Mouse (Mus musculus) right cerebral cortex, adult 2 months (tissue): ENCODE data around the gene Nbl1.

Experiments
- DNase-seq, 2 experiments: peaks; one replicate each; pipeline ENCODE4 v3.0.0; 2021 to 2022; ENCODE audit warnings: low spot score in 2 of 2

The Nbl1 gene

GRCm38 (mm10) chr4:139100326-139100725, 7.5 kb upstream of the Nbl1 start:
- DNase-seq, result no peak

DNA sequence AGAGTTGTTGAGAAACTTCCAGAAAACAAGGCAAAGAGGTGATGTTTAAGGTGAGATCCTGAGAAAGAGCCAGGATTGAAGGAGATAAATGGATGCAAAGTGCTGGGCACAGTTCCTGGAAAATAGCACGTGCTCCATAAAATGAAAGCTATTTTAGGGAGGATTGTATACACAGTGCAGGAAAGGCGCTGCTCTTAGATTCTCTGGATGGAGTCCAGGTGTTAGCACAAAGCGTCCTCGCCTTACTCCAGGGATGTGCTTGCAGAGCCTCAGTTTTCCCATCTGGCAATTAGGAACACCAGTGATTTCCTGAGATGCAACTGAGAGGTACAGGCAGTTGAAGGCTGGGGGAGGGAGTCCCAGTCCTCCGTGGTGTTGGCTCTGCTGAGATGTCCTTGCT, 3.4 kb upstream of the Nbl1 start:
- no peak for DNase-seq

- DNase-seq, result no peak
Observed at GRCm38 (mm10) chr4:139095406-139095805, 2.6 kb upstream of the Nbl1 start.

GRCm38 (mm10) chr4:139093196-139093530, 370 bp upstream of the Nbl1 start:
- no peak for DNase-seq

DNA sequence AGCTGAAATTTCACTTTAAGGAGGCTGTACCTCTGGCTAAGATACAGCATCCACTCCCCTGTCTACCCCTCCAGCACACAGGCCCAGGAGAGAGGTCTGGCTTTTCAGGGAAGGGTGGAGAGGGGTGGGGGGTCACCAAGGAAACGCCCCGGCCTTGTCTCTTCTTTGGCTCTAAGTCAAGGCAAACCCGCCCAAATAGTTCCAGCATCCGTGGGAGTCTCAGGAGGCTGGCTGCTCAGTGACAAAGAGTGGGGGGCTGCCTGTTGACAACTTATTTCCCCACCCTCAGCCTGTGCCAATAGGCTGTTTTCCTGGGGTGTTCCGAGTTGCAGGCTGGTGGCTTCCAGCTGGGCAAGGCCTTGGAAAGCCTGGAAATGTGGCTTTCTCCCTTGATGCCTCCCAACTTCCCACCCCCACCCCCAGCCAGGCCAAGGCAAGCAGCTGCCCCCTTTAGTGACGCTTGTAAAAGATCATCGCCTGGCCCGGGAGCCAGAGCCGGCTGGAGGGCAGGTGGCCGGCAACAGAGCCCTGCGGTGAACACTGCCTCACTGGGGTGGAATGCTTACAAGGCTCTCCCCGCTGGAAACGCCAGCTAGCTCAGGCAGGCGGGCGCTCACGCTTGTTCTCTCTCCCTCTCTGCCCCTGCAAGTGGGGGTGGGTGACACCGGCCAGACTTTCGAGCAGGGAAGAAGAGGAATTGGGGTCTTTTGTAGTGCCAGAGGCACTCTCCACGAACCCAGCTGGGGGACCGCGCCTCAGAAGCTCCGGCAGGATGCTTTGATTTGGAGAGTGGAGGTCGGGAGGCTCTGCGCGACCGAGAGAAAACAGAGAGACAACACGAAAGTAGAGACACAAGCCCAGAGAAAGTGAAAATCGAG, 1.1 kb downstream of the Nbl1 start:
- DNase-seq, result no peak

DNA sequence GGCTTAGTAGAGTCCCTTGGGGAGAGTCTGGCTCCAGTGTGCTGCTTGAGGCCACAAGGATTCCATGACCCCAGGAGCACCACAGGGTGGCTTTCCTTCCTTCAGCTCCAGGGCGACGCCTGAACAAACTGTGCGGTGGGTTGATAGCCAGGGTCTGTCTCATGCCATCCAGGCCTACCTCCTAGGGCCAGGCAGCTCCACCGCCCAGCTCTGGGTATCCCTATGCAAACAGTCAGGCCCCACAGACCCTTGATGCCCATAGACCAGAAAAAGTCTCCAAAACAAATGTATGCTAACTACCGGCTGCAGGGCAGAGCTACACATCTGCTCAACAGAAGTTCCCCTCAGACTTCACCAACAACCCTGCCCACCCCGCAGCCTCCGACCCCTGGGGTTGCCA, 1.7 kb downstream of the Nbl1 start:
- no peak for DNase-seq

DNA sequence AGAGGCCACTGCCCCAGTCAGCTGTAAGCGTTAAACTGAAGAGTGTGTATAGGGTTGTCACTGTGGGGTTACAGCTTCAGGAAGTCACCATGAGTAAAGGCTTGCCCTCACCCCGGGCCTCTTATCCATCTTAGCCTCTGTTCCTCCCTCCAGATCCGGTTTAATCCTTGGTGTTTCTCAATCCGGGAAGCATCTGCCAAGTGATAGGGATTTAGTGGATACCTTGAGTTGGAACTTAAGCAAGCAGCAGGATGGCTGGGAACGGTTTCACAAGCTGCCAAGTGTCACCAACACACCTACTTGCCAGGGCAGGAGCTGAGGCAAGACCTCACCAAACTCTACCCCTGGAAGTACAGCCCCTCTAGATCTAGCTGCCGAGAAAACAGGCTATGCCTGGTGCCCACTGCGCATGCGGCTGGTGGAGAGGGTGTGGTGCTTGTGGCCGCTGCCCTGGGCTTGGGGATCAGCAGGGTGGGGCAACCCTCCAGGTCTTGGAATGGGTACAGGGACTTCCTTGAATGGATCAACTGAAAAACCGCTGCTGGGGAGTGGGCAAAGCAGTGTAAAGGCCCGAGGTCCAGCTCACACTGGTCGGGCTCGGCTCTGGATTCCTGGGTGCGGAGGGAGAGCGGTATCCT, 2.4 kb downstream of the Nbl1 start:
- no peak for DNase-seq

- DNase-seq, result no peak
Observed at GRCm38 (mm10) chr4:139088982-139089671, 3.7 kb downstream of the Nbl1 start.

GRCm38 (mm10) chr4:139086984-139087383, 5.8 kb downstream of the Nbl1 start:
- DNase-seq, result no peak

DNA sequence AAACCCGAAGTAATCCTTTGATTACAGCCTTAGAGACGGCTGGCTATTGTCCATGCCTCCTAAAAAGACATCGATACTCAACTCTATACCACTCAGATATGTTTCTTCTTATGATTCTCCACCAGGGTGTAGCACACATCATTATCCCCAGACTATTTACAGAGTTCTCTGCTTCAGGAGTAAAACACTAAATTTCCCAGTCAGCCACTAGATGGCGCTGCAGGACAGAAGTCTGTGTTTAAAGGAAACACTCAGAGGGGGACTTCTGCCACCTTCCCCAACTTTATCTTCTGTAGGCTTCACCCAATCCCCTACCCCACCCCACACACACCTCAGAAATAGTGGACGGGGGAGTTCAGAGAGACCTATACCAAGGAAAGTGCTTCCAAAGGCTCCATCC, 6.8 kb downstream of the Nbl1 start:
- DNase-seq, result peak; percentile 89 to 92

GRCm38 (mm10) chr4:139085337-139085736, 7.5 kb downstream of the Nbl1 start:
- DNase-seq, result no peak

- DNase-seq, result no peak
Observed at GRCm38 (mm10) chr4:139082790-139083564, 9.8 kb downstream of the Nbl1 start.

GRCm38 (mm10) chr4:139081270-139081931, 11.4 kb downstream of the Nbl1 start:
- peak in 1 of 2 experiments; percentile 39 for DNase-seq

DNA sequence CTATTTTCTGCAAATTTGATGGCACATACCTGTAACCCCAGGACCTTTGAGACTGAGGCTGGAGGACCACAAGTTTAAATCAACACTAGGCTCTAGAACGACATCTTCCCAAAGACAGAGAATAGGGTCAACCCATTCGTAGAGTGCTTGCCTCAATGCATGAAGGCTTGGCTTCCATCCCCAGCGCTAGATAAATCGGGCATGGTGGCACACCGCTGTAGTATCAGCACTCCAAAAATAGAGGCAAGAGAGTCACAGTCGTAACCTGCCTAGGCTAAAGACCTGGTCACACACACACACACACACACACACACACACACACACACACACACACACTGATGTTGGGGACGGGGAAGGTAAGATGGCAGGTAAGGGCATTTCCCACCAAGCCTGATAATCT, 12.5 kb downstream of the Nbl1 start:
- DNase-seq, result no peak

DNA sequence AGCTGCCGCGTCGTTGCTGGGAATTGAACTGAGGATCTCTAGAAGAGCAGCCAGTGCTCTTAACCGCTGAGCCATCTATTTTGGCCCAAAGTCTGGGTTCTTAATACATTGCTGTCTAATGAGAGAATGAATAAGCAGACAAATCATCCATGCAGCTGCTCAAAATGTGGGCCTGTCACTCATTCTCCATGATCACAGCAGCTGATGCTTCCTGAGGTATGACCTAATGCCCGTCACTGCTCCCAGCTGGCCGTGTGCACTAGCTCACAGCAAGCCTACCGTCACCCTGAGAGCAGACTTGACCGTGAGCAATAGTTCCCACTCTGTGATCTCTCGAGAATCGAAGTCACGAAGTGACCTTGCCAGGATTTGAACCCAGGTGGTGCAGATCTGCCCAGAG, 13.4 kb downstream of the Nbl1 start:
- no peak for DNase-seq

GRCm38 (mm10) chr4:139078726-139079125, 14.1 kb downstream of the Nbl1 start:
- no peak for DNase-seq

- no peak for DNase-seq
Observed at GRCm38 (mm10) chr4:139078313-139078712, 14.5 kb downstream of the Nbl1 start.

- DNase-seq, result no peak
Observed at GRCm38 (mm10) chr4:139075915-139076314, 16.9 kb downstream of the Nbl1 start.

GRCm38 (mm10) chr4:139075041-139075711, 17.6 kb downstream of the Nbl1 start, which contains the start of gene Htr6:
Htr6 (minus strand) TSS chr4:139075570.
- no peak for DNase-seq

DNA sequence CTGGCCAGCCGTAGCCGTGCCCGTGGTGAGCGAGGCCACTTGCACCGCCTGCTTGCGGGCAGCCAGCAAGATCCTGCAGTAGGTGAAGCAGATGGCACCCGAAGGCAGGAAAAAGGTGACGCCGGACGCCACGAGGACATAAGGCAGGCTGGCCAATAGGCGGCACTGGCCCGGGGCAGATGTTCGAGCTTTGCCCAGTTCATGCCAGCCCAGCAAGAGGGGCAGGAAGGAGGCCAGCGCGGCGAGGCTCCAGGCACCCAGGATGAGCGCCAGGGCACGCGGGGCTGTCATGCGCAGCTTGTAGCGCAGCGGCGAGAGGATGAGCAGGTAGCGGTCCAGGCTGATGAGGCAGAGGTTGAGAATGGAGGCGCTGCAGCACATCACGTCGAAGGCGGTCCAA, 18.7 kb downstream of the Nbl1 start:
- no peak for DNase-seq

GRCm38 (mm10) chr4:139068287-139068686, 24.5 kb downstream of the Nbl1 start:
- peak in 1 of 2 experiments; percentile 56 for DNase-seq
